ENCODE assay signal across 9 mouse cellular contexts in genomic region chr2:68350621-68351020, GRCm38 (mm10).
A peak's percentile ranks its signal among the peaks of the same experiment; 100 is the strongest.
DNase-seq lines count a peak whose midpoint lies in the region; ATAC-seq and TF ChIP-seq lines count a peak whose summit lies in the region.
"Had no signal": no experiment of that assay in that cellular context is flagged by ENCODE, and none has a peak within 500 bp of the region (broad histone marks: within the 10 kb centered on the region; RNA-seq: fewer than 3 reads in every experiment).

No protein-coding gene starts in this region.

- no peaks in the 10 kb centered on the region for H3K36me3 ChIP-seq in liver, adult 2 months (ENCODE audit: control insufficient read depth, insufficient read depth, low read length)
- H3K36me3 ChIP-seq in liver, embryonic 11.5 days (ENCODE audit: control insufficient read depth, insufficient read depth, low read length) = no peaks in the 10 kb centered on the region
- no peaks in the 10 kb centered on the region for H3K36me3 ChIP-seq in intestine, embryonic 16.5 days (ENCODE audit: control insufficient read depth, insufficient read depth, low read length)

- no peak; the same call in 1 of the 2 replicates for ATAC-seq in liver, embryonic 11.5 days (replicated peaks; ENCODE audit: low FRiP score)
- peak; percentile 63; the same call in 1 of the 2 replicates for ATAC-seq in intestine, embryonic 16.5 days

- no peaks in the 10 kb centered on the region for H3K4me1 ChIP-seq in liver, adult 2 months (ENCODE audit: control insufficient read depth, insufficient read depth, low read length)
- no peaks in the 10 kb centered on the region; the same call in 1 of the 2 replicates for H3K4me1 ChIP-seq in liver, embryonic 11.5 days (replicated peaks; ENCODE audit: control insufficient read depth, insufficient read depth, low read length)
- H3K4me1 ChIP-seq in intestine, embryonic 16.5 days (ENCODE audit: control insufficient read depth, insufficient read depth, low read length) = no peaks in the 10 kb centered on the region

- peak; percentile 48 for DNase-seq in liver, adult 2 months (ENCODE audit: extremely low read depth, low read depth, low spot score)
- no peak for DNase-seq in liver, embryonic 11.5 days (ENCODE audit: low spot score)
- peak; percentile 76 for DNase-seq in adrenal gland, postnatal 10 days
- peak; percentile 47 for DNase-seq in embryo, embryonic 9.5 days (ENCODE audit: extremely low spot score)
- DNase-seq in left cerebral cortex, postnatal 25 days (ENCODE audit: low spot score in 2 of 2) = peak; percentile 76 to 88
- DNase-seq in naive thymus-derived CD4-positive, alpha-beta T cell, adult 2 months (ENCODE audit: low read depth) = peak; percentile 83
- DNase-seq in thymus, postnatal 14 days = peak; percentile 83

- H3K27me3 ChIP-seq in liver, adult 2 months (ENCODE audit: control insufficient read depth, insufficient read depth, low read length) = no peaks in the 10 kb centered on the region; the same call in 1 of the 2 replicates
- H3K27me3 ChIP-seq in liver, embryonic 11.5 days (replicated peaks; ENCODE audit: control insufficient read depth, insufficient read depth, low read length) = no peaks in the 10 kb centered on the region
- H3K27me3 ChIP-seq in intestine, embryonic 16.5 days (replicated peaks; ENCODE audit: control insufficient read depth, insufficient read depth, low read length) = no peaks in the 10 kb centered on the region

- intact Hi-C loops in left cerebral cortex, postnatal 25 days (cut with DNase I) = loop anchor here (2.0 to 10.0 kb wide), 3 partner anchors 786 to 1528 kb away; partner anchors contain the start of gene B3galt1

- peak; percentile 75 for TF ChIP-seq CTCF in liver, adult 2 months (IDR thresholded peaks at IDR 0.05; ENCODE audit: low read depth, low read length)

- H3K4me3 ChIP-seq in liver, adult 2 months (ENCODE audit: insufficient read depth, low read depth, low read length) = no peak overlapping the region
- H3K4me3 ChIP-seq in liver, embryonic 11.5 days (ENCODE audit: low read depth, low read length) = no peak overlapping the region
- no peak overlapping the region for H3K4me3 ChIP-seq in intestine, embryonic 16.5 days (ENCODE audit: low read length)
- H3K4me3 ChIP-seq: megakaryocyte, embryonic 14.5 days had no signal

- H3K79me2 ChIP-seq in liver, adult 2 months (ENCODE audit: control insufficient read depth, insufficient read depth, low read length) = no peaks in the 10 kb centered on the region

- no peak overlapping the region for H3K27ac ChIP-seq in liver, adult 2 months (replicated peaks; ENCODE audit: insufficient read depth, low read depth, low read length)
- H3K27ac ChIP-seq in liver, embryonic 11.5 days (ENCODE audit: low read depth, low read length) = no peak overlapping the region
- no peak overlapping the region for H3K27ac ChIP-seq in intestine, embryonic 16.5 days (ENCODE audit: low read length)

- H3K4me2 ChIP-seq in liver, embryonic 11.5 days = no peak overlapping the region
- H3K4me2 ChIP-seq in intestine, embryonic 16.5 days (ENCODE audit: low read depth, low read length) = no peak overlapping the region

- no peak overlapping the region for H3K9ac ChIP-seq in liver, adult 2 months (ENCODE audit: low read depth, low read length)
- no peak overlapping the region for H3K9ac ChIP-seq in liver, embryonic 11.5 days (ENCODE audit: low read depth, low read length)
- no peak overlapping the region for H3K9ac ChIP-seq in intestine, embryonic 16.5 days (ENCODE audit: low read depth, low read length)

- no peaks in the 10 kb centered on the region for H3K9me3 ChIP-seq in liver, embryonic 11.5 days (ENCODE audit: control insufficient read depth, low read length)
- no peaks in the 10 kb centered on the region for H3K9me3 ChIP-seq in intestine, embryonic 16.5 days (ENCODE audit: control insufficient read depth, low read length)
- H3K9me3 ChIP-seq: megakaryocyte, embryonic 14.5 days had no signal

- WGBS in liver, adult 2 months = 9% methylated on average over 6 of the region's 6 CpGs
- WGBS in liver, embryonic 11.5 days = 10% methylated on average over 6 of the region's 6 CpGs
- 7% methylated on average over 6 of the region's 6 CpGs for WGBS in intestine, embryonic 16.5 days

- TF ChIP-seq POLR2A in liver, adult 2 months (IDR thresholded peaks at IDR 0.05; ENCODE audit: extremely low read depth, insufficient read depth, low read length) = no peak
